ENCODE assay signal across 17 mouse cellular contexts in genomic region chr4:106042456-106042855, GRCm38 (mm10).
DNase-seq lines count a peak whose midpoint lies in the region; ATAC-seq and TF ChIP-seq lines count a peak whose summit lies in the region.
"Had no signal": no experiment of that assay in that cellular context is flagged by ENCODE, and none has a peak within 500 bp of the region (broad histone marks: within the 10 kb centered on the region; RNA-seq: fewer than 3 reads in every experiment).

No protein-coding gene starts in this region.

- WGBS in intestine, postnatal 0 days: 14% methylated on average over 3 of the region's 3 CpGs
- 30% methylated on average over 3 of the region's 3 CpGs for WGBS in kidney, postnatal 0 days
- 84% methylated on average over 3 of the region's 3 CpGs for WGBS in forebrain, embryonic 10.5 days

- H3K9me3 ChIP-seq in intestine, postnatal 0 days (ENCODE audit: control insufficient read depth): no peaks in the 10 kb centered on the region
- H3K9me3 ChIP-seq in kidney, postnatal 0 days (replicated peaks; ENCODE audit: low read length): no peaks in the 10 kb centered on the region
- no peaks in the 10 kb centered on the region for H3K9me3 ChIP-seq in forebrain, embryonic 10.5 days
- H3K9me3 ChIP-seq: heart, embryonic 12.5 days; hindbrain, embryonic 10.5 days; limb, embryonic 12.5 days; neural tube, embryonic 12.5 days had no signal

- intact Hi-C loops in heart, postnatal 36 days (cut with DNase I): no loop called here

- no peak overlapping the region for H3K4me3 ChIP-seq in intestine, postnatal 0 days (ENCODE audit: low read depth, low read length)
- no peak overlapping the region for H3K4me3 ChIP-seq in kidney, postnatal 0 days (replicated peaks; ENCODE audit: low read depth, low read length)
- H3K4me3 ChIP-seq in forebrain, embryonic 10.5 days: no peak overlapping the region
- H3K4me3 ChIP-seq: heart, embryonic 12.5 days; hindbrain, embryonic 10.5 days; limb, embryonic 12.5 days; neural tube, embryonic 12.5 days had no signal

- ATAC-seq in intestine, postnatal 0 days: peak; percentile 98
- peak; percentile 91 for ATAC-seq in kidney, postnatal 0 days (replicated peaks; ENCODE audit: low FRiP score, low read depth)
- ATAC-seq: lung, postnatal 0 days; Patski had no signal

- H3K27ac ChIP-seq in intestine, postnatal 0 days (ENCODE audit: low read depth, low read length): no peak overlapping the region
- H3K27ac ChIP-seq in kidney, postnatal 0 days: no peak overlapping the region
- no peak overlapping the region for H3K27ac ChIP-seq in forebrain, embryonic 10.5 days
- H3K27ac ChIP-seq: hindbrain, embryonic 10.5 days; limb, embryonic 12.5 days; liver, embryonic 14.5 days; neural tube, embryonic 12.5 days had no signal

- H3K27me3 ChIP-seq in intestine, postnatal 0 days (replicated peaks; ENCODE audit: control insufficient read depth, insufficient read depth, low read length): no peaks in the 10 kb centered on the region
- H3K27me3 ChIP-seq in kidney, postnatal 0 days (ENCODE audit: insufficient read depth, low read length): no peaks in the 10 kb centered on the region
- no peaks in the 10 kb centered on the region for H3K27me3 ChIP-seq in forebrain, embryonic 10.5 days (ENCODE audit: poor library complexity, severe bottlenecking)
- H3K27me3 ChIP-seq: heart, embryonic 12.5 days; limb, embryonic 12.5 days; neural tube, embryonic 12.5 days; Patski had no signal

- no peak overlapping the region for H3K4me2 ChIP-seq in intestine, postnatal 0 days (replicated peaks; ENCODE audit: low read depth)
- no peak overlapping the region for H3K4me2 ChIP-seq in kidney, postnatal 0 days (ENCODE audit: low read length)
- H3K4me2 ChIP-seq: heart, embryonic 12.5 days; limb, embryonic 12.5 days; neural tube, embryonic 12.5 days had no signal

- DNase-seq in thymus, postnatal 4 days: peak; percentile 14
- no peak for DNase-seq in thymus, adult 18-20 months
- DNase-seq in kidney, postnatal 0 days (ENCODE audit: low spot score): peak; percentile 41
- DNase-seq in forebrain, embryonic 10.5 days (ENCODE audit: extremely low spot score, low spot score): no peak
- no peak for DNase-seq in Muller cell, postnatal 12 days (ENCODE audit: inconsistent ontology term)
- no peak for DNase-seq in heart, postnatal 36 days
- no peak for DNase-seq in gastrocnemius, adult 8-10 months (ENCODE audit: low spot score in 2 of 2)
- DNase-seq: cerebellum, postnatal 36 days; gastrocnemius, postnatal 14 days had no signal

- H3K36me3 ChIP-seq in intestine, postnatal 0 days (ENCODE audit: control insufficient read depth, insufficient read depth): no peaks in the 10 kb centered on the region
- no peaks in the 10 kb centered on the region for H3K36me3 ChIP-seq in kidney, postnatal 0 days (ENCODE audit: insufficient read depth, low read length)
- H3K36me3 ChIP-seq in forebrain, embryonic 10.5 days (replicated peaks): no peaks in the 10 kb centered on the region
- H3K36me3 ChIP-seq: heart, embryonic 12.5 days; hindbrain, embryonic 10.5 days; limb, embryonic 12.5 days; neural tube, embryonic 12.5 days had no signal

- TF ChIP-seq CTCF in intestine, postnatal 0 days (IDR thresholded peaks at IDR 0.05; ENCODE audit: low read depth): no peak
- no peak for TF ChIP-seq CTCF in kidney, postnatal 0 days (IDR thresholded peaks at IDR 0.05; ENCODE audit: low read depth)

- H3K9ac ChIP-seq in intestine, postnatal 0 days (ENCODE audit: low read depth, low read length): no peak overlapping the region
- no peak overlapping the region for H3K9ac ChIP-seq in kidney, postnatal 0 days (ENCODE audit: low read depth, low read length)
- H3K9ac ChIP-seq: heart, embryonic 12.5 days; limb, embryonic 12.5 days; liver, embryonic 14.5 days; neural tube, embryonic 12.5 days had no signal

- peaks cover 4% of the 10 kb centered on the region; the same call in 1 of the 2 replicates for H3K4me1 ChIP-seq in intestine, postnatal 0 days (replicated peaks; ENCODE audit: control insufficient read depth, insufficient read depth, low read length)
- no peaks in the 10 kb centered on the region; the same call in 1 of the 2 replicates for H3K4me1 ChIP-seq in kidney, postnatal 0 days (replicated peaks; ENCODE audit: insufficient read depth, low read length)
- peaks cover 14% of the 10 kb centered on the region for H3K4me1 ChIP-seq in forebrain, embryonic 10.5 days

Comparison
In these comparisons a context has a peak if more than half of its experiments do, and no peak if none do; other contexts are left out.
1. DNase-seq: peak in thymus, postnatal 4 days (single experiment) and kidney, postnatal 0 days (single experiment); none in thymus, adult 18-20 months (0 of 2), forebrain, embryonic 10.5 days (single experiment), Muller cell, postnatal 12 days (single experiment), heart, postnatal 36 days (0 of 2) and gastrocnemius, adult 8-10 months (0 of 2).